Mouse (Mus musculus) ES-E14 (cell line): ENCODE data around the gene Ophn1. TPM values are rescaled to one million over a fixed set of nuclear protein-coding genes. Genes with fewer than 3 reads are reported as not detected.

ENCODE experiments used
- DNase-seq: peaks from one replicate; pipeline ENCODE4 v3.0.0-alpha.2; 2013; ENCODE audit warnings: low read depth, low spot score
- H3K27ac ChIP-seq: 2 replicates; pipeline ENCODE4 v1.5.1; 2012; ENCODE audit warnings: low read depth, mild to moderate bottlenecking, low read length, moderate library complexity, mixed read lengths; ENCODE audit not compliant: poor library complexity, insufficient read depth, severe bottlenecking
- H3K36me3 ChIP-seq: 2 replicates; pipeline ENCODE4 v1.6.1; 2012; ENCODE audit warnings: mild to moderate bottlenecking, low read length, moderate library complexity, mixed read lengths; ENCODE audit not compliant: control insufficient read depth, poor library complexity, insufficient read depth, severe bottlenecking
- H3K4me1 ChIP-seq, 2 experiments: fragments of 150-350 bp in 1 of 2; sonication (generic) in 1 of 2; 2 replicates each; pipeline ENCODE4 v1.6.1; 2012; ENCODE audit warnings: low read length in 2 of 2, mild to moderate bottlenecking in 1 of 2, mixed read lengths in 1 of 2; ENCODE audit not compliant: control insufficient read depth in 2 of 2, insufficient read depth in 2 of 2, poor library complexity in 1 of 2
- H3K4me3 ChIP-seq, 2 experiments: fragments of 150-350 bp in 1 of 2; sonication (generic) in 1 of 2; 2 replicates each; pipeline ENCODE4 v1.5.1; 2012; ENCODE audit warnings: low read length in 2 of 2, low read depth in 1 of 2, mild to moderate bottlenecking in 1 of 2, mixed read lengths in 1 of 2; ENCODE audit not compliant: insufficient read depth in 1 of 2, poor library complexity in 1 of 2, severe bottlenecking in 1 of 2
- H3K9ac ChIP-seq: 2 replicates; pipeline ENCODE4 v1.6.1; 2012; ENCODE audit warnings: low read depth, mild to moderate bottlenecking, low read length, mixed read lengths; ENCODE audit not compliant: poor library complexity, insufficient read depth, severe bottlenecking
- H3K9me3 ChIP-seq: fragments of 150-350 bp; sonication (generic); 2 replicates; pipeline ENCODE4 v1.6.1; 2012; ENCODE audit warnings: low read depth, mild to moderate bottlenecking, low read length; ENCODE audit not compliant: control insufficient read depth, insufficient read depth
- CHD2 ChIP-seq: IDR thresholded peaks from 2 replicates; pipeline ENCODE4 v1.6.1; 2014; ENCODE audit warnings: mild to moderate bottlenecking, low read depth, low read length, inconsistent platforms
- HCFC1 ChIP-seq: IDR thresholded peaks from 2 replicates; pipeline ENCODE4 v1.6.1; 2012; ENCODE audit warnings: low read length, inconsistent platforms, borderline replicate concordance; ENCODE audit not compliant: insufficient read depth
- MAFK ChIP-seq: IDR thresholded peaks from 2 replicates; pipeline ENCODE4 v1.6.1; 2014; ENCODE audit warnings: mild to moderate bottlenecking, low read depth, low read length, inconsistent platforms; ENCODE audit not compliant: insufficient read depth
- ZC3H11A ChIP-seq: IDR thresholded peaks from 2 replicates; pipeline ENCODE4 v1.6.1; 2012; ENCODE audit warnings: low read depth, mild to moderate bottlenecking, inconsistent platforms, low read length, borderline replicate concordance
- ZNF384 ChIP-seq: IDR thresholded peaks from 2 replicates; pipeline ENCODE4 v1.6.1; 2012; ENCODE audit warnings: low read depth, low read length, inconsistent platforms
- in situ Hi-C, 2 experiments: fragments of 600-800 bp; cut with MboI; formaldehyde crosslinking; loops; one replicate each; pipeline ENCODE4 v1.15.1; 2025; ENCODE audit warnings: low sequenced_read_pairs in 2 of 2, inconsistent platforms in 1 of 2; ENCODE audit not compliant: unreplicated experiment in 2 of 2
- total RNA-seq: library from RNA; depleted of rRNA; stranded (reverse); fragments of 300-350 nt; gene quantifications from 2 replicates; pipeline ENCODE4 v1.2.3, GENCODE M21; 2012

The Ophn1 gene
- total RNA-seq, 1 experiment, result 2.9 TPM

DNA sequence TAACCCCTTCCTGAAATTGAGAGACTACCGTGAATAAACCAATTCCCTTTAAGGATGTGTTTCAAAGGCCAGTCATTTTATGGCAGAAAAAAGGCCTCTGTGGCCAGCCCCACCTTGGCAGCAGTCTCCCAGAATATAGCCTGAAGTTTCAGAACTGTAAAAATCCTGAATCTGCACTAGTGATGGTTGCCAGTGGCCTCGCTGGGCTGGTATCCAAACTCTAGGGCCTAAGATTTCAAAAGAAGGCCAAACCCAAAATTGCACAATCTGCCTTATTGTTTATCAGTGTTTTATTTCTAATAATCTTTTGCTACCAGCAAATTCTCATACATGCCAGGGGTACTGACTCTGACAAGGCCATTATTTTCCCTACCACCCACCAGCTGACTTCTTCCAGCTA lies 34.8 kb downstream of the Ophn1 start:
- H3K9me3 ChIP-seq, result no peaks in the 10 kb centered on the region
- DNase-seq, result no peak
- in situ Hi-C loops, result no loop called here
- no peak overlapping the region for H3K4me3 ChIP-seq
- H3K4me1 ChIP-seq, result no peaks in the 10 kb centered on the region
- no peak for TF ChIP-seq ZNF384
- no peak for TF ChIP-seq ZC3H11A
- no peak for TF ChIP-seq MAFK
- no peak for TF ChIP-seq HCFC1
- TF ChIP-seq CHD2, result no peak
- H3K27ac ChIP-seq, result no peak overlapping the region
- H3K9ac ChIP-seq, result no peak overlapping the region
- H3K36me3 ChIP-seq, result no peaks in the 10 kb centered on the region

DNA sequence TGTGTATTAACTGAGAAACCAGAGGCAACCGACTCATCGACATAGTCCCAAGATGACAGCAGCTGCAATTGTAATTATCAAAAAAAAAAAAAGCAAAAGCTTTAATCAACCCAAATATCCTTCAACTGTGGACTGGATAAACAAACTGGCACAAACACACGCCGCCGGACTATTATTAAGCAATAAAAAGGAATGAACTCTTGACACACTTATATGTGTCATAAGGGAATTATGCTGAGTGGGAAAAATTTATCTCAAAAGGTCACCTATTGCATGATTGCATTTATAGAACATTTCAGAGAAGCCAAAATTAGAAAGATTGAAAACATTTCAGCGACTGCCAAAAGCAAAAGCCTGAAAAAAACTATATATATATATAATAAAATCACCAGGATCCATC lies 40.0 kb downstream of the Ophn1 start:
- H3K9me3 ChIP-seq, result no peaks in the 10 kb centered on the region
- no peak overlapping the region for H3K4me3 ChIP-seq
- H3K9ac ChIP-seq, result no peak overlapping the region
- no peaks in the 10 kb centered on the region for H3K36me3 ChIP-seq
- H3K4me1 ChIP-seq, result no peaks in the 10 kb centered on the region
- in situ Hi-C loops, result no loop called here
- TF ChIP-seq ZC3H11A (no peak), HCFC1 (no peak), ZNF384 (no peak), CHD2 (no peak), MAFK (no peak)
- no peak overlapping the region for H3K27ac ChIP-seq
- DNase-seq, result no peak

DNA sequence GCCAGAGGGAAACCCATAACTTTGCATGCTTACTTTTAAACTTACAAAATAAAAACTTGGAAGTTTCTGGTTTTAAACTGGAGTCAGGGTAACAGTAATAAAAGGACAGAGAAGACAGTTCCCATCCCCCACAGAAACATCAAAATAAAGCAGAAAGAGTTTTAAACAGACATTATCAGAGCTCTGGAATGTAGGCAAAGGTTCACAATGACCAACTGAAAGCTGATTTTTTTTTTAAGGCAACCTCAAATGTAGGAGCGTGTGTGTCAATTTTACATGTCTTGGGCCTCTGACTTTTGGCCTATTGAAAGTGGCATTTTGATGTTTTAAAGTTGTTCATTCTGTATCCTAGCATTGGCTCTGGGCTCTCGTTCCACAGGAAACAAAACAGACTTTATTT lies 49.2 kb downstream of the Ophn1 start:
- no peak overlapping the region for H3K27ac ChIP-seq
- DNase-seq, result no peak
- TF ChIP-seq HCFC1 (no peak), ZNF384 (no peak), ZC3H11A (no peak), MAFK (no peak), CHD2 (no peak)
- no peaks in the 10 kb centered on the region for H3K9me3 ChIP-seq
- H3K36me3 ChIP-seq, result no peaks in the 10 kb centered on the region
- in situ Hi-C loops, result no loop called here
- H3K4me3 ChIP-seq, result no peak overlapping the region
- H3K9ac ChIP-seq, result no peak overlapping the region
- H3K4me1 ChIP-seq, result no peaks in the 10 kb centered on the region

DNA sequence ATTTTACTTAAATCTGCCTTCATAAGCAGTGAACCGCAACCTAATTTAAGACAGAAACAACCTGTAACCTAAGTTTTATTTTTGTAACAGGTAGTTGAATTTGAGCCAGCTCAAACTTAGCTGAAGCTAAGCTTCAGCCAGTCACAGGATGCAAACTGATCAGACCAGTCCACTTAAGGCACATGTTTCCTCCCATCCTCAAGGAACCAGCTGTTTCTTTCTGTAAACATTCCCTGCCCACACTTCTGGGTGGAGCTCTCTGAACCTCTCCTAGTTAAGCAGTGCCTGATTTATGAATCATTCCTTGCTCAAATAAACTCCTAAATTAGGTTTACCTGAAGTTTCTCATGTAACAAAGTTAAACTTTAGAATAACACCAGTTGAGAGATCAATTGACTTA lies 54.8 kb downstream of the Ophn1 start:
- no peak overlapping the region for H3K9ac ChIP-seq
- no peaks in the 10 kb centered on the region for H3K4me1 ChIP-seq
- H3K9me3 ChIP-seq, result no peaks in the 10 kb centered on the region
- in situ Hi-C loops, result no loop called here
- H3K4me3 ChIP-seq, result no peak overlapping the region
- no peak overlapping the region for H3K27ac ChIP-seq
- no peak for DNase-seq
- no peak for TF ChIP-seq ZC3H11A
- TF ChIP-seq CHD2, result no peak
- TF ChIP-seq HCFC1, result no peak
- no peak for TF ChIP-seq ZNF384
- H3K36me3 ChIP-seq, result no peaks in the 10 kb centered on the region

DNA sequence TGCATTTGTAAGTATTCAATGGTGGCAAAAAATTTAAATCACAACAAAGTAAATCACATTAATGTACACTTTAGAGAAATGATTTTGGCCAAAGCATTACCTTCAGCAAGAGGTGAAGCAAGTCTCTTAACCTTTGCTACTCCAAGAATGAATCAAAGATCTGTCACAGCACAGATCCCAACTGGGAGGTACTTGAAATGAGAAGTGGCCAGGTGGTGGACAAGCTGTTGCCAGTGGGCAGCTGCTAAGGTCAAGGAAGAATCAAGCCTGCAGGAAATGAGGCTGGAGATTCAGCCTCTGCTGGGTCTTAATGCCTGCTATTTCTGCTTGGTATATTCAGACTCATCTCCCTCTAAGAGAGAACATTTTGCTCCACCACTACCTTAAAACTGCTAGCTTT lies 87.0 kb downstream of the Ophn1 start:
- TF ChIP-seq CHD2 (no peak), MAFK (no peak), HCFC1 (no peak), ZC3H11A (no peak), ZNF384 (no peak)
- Histone ChIP-seq H3K4me3 (no peak overlapping the region), H3K27ac (no peak overlapping the region), H3K36me3 (no peaks in the 10 kb centered on the region), H3K9me3 (no peaks in the 10 kb centered on the region), H3K9ac (no peak overlapping the region), H3K4me1 (no peaks in the 10 kb centered on the region)
- no peak for DNase-seq
- in situ Hi-C loops, result no loop called here
